Mouse (Mus musculus) heart, adult 2 months (tissue): ENCODE data around the gene Ttll1. TPM values are rescaled to one million over a fixed set of nuclear protein-coding genes. Genes with fewer than 3 reads are reported as not detected.

ENCODE experiments used
- DNase-seq, 2 experiments: peaks; one replicate each; pipeline ENCODE4 v3.0.0; 2021
- H3K27ac ChIP-seq: fragments of 200-600 bp; 2 replicates; pipeline ENCODE4 v1.8.1; 2022
- H3K27me3 ChIP-seq: fragments of 200-500 bp; 2 replicates; pipeline ENCODE4 v1.6.1; 2012; ENCODE audit warnings: mild to moderate bottlenecking, low read length, inconsistent platforms, mixed read lengths; ENCODE audit not compliant: control insufficient read depth, insufficient read depth
- H3K36me3 ChIP-seq: fragments of 200-500 bp; 2 replicates; pipeline ENCODE4 v1.6.1; 2012; ENCODE audit warnings: low read length, inconsistent platforms; ENCODE audit not compliant: control insufficient read depth, insufficient read depth
- H3K4me1 ChIP-seq: fragments of 200-500 bp; 2 replicates; pipeline ENCODE4 v1.6.1; 2011; ENCODE audit warnings: low read length; ENCODE audit not compliant: control insufficient read depth, insufficient read depth
- H3K4me3 ChIP-seq: fragments of 200-600 bp; 2 replicates; pipeline ENCODE4 v1.8.1; 2022
- H3K79me2 ChIP-seq: fragments of 200-500 bp; replicated peaks from 2 replicates; pipeline ENCODE4 v1.6.1; 2012; ENCODE audit warnings: mild to moderate bottlenecking, inconsistent platforms, low read length, moderate library complexity, mixed read lengths; ENCODE audit not compliant: control insufficient read depth, insufficient read depth
- H3K9ac ChIP-seq: fragments of 200-500 bp; 2 replicates; pipeline ENCODE4 v1.6.1; 2012; ENCODE audit warnings: low read depth, mild to moderate bottlenecking, control low read depth, inconsistent platforms, low read length, mixed read lengths
- CTCF ChIP-seq: fragments of 200-600 bp; IDR thresholded peaks from 2 replicates; pipeline ENCODE4 v1.8.1; 2022; ENCODE audit warnings: antibody characterized with exemption, mild to moderate bottlenecking, moderate library complexity
- EP300 ChIP-seq: fragments of 200-500 bp; IDR thresholded peaks from 2 replicates; pipeline ENCODE4 v1.6.1; 2011; ENCODE audit warnings: low read depth, low read length, control low read depth; ENCODE audit not compliant: insufficient read depth
- POLR2A ChIP-seq: fragments of 200-500 bp; IDR thresholded peaks from 2 replicates; pipeline ENCODE4 v1.6.1; 2011; ENCODE audit warnings: mild to moderate bottlenecking, low read depth, low read length, control low read depth; ENCODE audit not compliant: insufficient read depth
- WGBS: fragments of 180-500 bp; shearing (Covaris S2); methylation state at CpG from one replicate; pipeline ENCODE4 v1.1.7; 2018; 5-methylcytosine and 5-hydroxymethylcytosine counted together
- intact Hi-C: fragments of 180-260 bp; cut with DNase I; formaldehyde crosslinking; loops from one replicate; pipeline ENCODE4 v1.15.1; 2025
- long read RNA-seq: library from polyadenylated mRNA; stranded (forward); transcript quantifications from one replicate; pipeline ENCODE4 v2.0.0, GENCODE M21; 2021
- polyA plus RNA-seq: library from polyadenylated mRNA; depleted of rRNA; stranded (reverse); fragments of >200 nt; gene quantifications from 2 replicates; pipeline ENCODE4 v1.2.3, GENCODE M21; 2012; rRNA removed
- total RNA-seq, 2 experiments: library from RNA; stranded (reverse); gene quantifications; 2 replicates each; pipeline ENCODE4 v1.2.3; 2021

Gene Ttll1
- total RNA-seq (10 to 100 TPM; 52.1 to 62.9 TPM), polyA plus RNA-seq (37.6 and 41.3 TPM in 2 replicates)
- long read RNA-seq, transcript Ttll1-201 (12 exons, 2,060 nt) = major isoform, 10 of 108 reads
- long read RNA-seq, partial matches to known transcripts = 94 of 108 reads
- long read RNA-seq, other reads (novel, unspliced or antisense) = 4 of 108 reads

GRCm38 (mm10) chr15:83510805-83511405 lies at the start of gene Ttll1:
Gene Ttll1, minus strand, starts transcription at chr15:83510893.
- Histone ChIP-seq H3K27ac (peak within 1 kb of the TSS; percentile 36; the same call in 1 of the 2 replicates), H3K4me1 (no peaks in the 10 kb centered on the region), H3K9ac (peak within 1 kb of the TSS; percentile 75), H3K27me3 (no peaks in the 10 kb centered on the region), H3K36me3 (no peaks in the 10 kb centered on the region), H3K79me2 (no peaks in the 10 kb centered on the region), H3K4me3 (peak within 1 kb of the TSS; percentile 48)
- WGBS = 9% methylated on average over 41 of the region's 41 CpGs
- intact Hi-C loops = loop anchor here (10.0 kb wide), 1 partner anchor 356 kb away; no protein-coding TSS in a partner anchor
- DNase-seq = peak; percentile 97
- TF ChIP-seq POLR2A (peak; percentile 67; the same call in 1 of the 2 replicates), EP300 (0 out of 2 replicates have a peak, but pooled peaks have one; percentile 18), CTCF (no peak)

GRCm38 (mm10) chr15:83555161-83555974 lies 44.7 kb upstream of the Ttll1 start:
- no peaks in the 10 kb centered on the region for H3K27me3 ChIP-seq
- under 1% methylated on average over 74 of the region's 74 CpGs for WGBS
- H3K9ac ChIP-seq = peak overlapping the region; percentile 97
- peaks cover 4% of the 10 kb centered on the region for H3K4me1 ChIP-seq
- intact Hi-C loops = no loop called here
- peak; percentile 88 for TF ChIP-seq POLR2A
- peak; percentile 55; the same call in 1 of the 2 replicates for TF ChIP-seq EP300
- TF ChIP-seq CTCF = peak; percentile 10; the same call in 1 of the 2 replicates
- H3K27ac ChIP-seq = peak overlapping the region; percentile 96
- no peaks in the 10 kb centered on the region for H3K36me3 ChIP-seq
- H3K79me2 ChIP-seq = no peaks in the 10 kb centered on the region
- H3K4me3 ChIP-seq = peak overlapping the region; percentile 66
- DNase-seq = peak; percentile 91 to 92

GRCm38 (mm10) chr15:83553831-83554230 lies 43.1 kb upstream of the Ttll1 start:
- H3K79me2 ChIP-seq = no peaks in the 10 kb centered on the region
- no peak overlapping the region for H3K4me3 ChIP-seq
- H3K36me3 ChIP-seq = no peaks in the 10 kb centered on the region
- no peak overlapping the region for H3K9ac ChIP-seq
- TF ChIP-seq POLR2A (no peak), EP300 (no peak), CTCF (peak; percentile 66)
- H3K4me1 ChIP-seq = peaks cover 4% of the 10 kb centered on the region
- intact Hi-C loops = no loop called here
- H3K27ac ChIP-seq = no peak overlapping the region
- DNase-seq = no peak
- no peaks in the 10 kb centered on the region for H3K27me3 ChIP-seq

- Histone ChIP-seq H3K4me3 (no peak overlapping the region), H3K27ac (no peak overlapping the region), H3K27me3 (no peaks in the 10 kb centered on the region), H3K4me1 (no peaks in the 10 kb centered on the region), H3K36me3 (no peaks in the 10 kb centered on the region), H3K79me2 (no peaks in the 10 kb centered on the region), H3K9ac (no peak overlapping the region)
- intact Hi-C loops = no loop called here
- DNase-seq = peak in 1 of 2 experiments; percentile 14
- TF ChIP-seq POLR2A (no peak), CTCF (no peak), EP300 (no peak)
- 79% methylated on average over 2 of the region's 2 CpGs for WGBS
Measured at GRCm38 (mm10) chr15:83550137-83550536, 39.4 kb upstream of the Ttll1 start.

- no peaks in the 10 kb centered on the region for H3K36me3 ChIP-seq
- no peaks in the 10 kb centered on the region for H3K4me1 ChIP-seq
- DNase-seq = no peak
- intact Hi-C loops = no loop called here
- TF ChIP-seq CTCF (no peak), EP300 (no peak), POLR2A (no peak)
- H3K79me2 ChIP-seq = no peaks in the 10 kb centered on the region
- H3K4me3 ChIP-seq = no peak overlapping the region
- H3K27ac ChIP-seq = no peak overlapping the region
- 88% methylated on average over 8 of the region's 8 CpGs for WGBS
- H3K9ac ChIP-seq = no peak overlapping the region
- H3K27me3 ChIP-seq = no peaks in the 10 kb centered on the region
Measured at GRCm38 (mm10) chr15:83547144-83547543, 36.5 kb upstream of the Ttll1 start.

GRCm38 (mm10) chr15:83546029-83546428 lies 35.3 kb upstream of the Ttll1 start:
- Histone ChIP-seq H3K4me1 (no peaks in the 10 kb centered on the region), H3K27ac (no peak overlapping the region), H3K27me3 (no peaks in the 10 kb centered on the region), H3K79me2 (no peaks in the 10 kb centered on the region), H3K36me3 (no peaks in the 10 kb centered on the region), H3K4me3 (no peak overlapping the region), H3K9ac (no peak overlapping the region)
- intact Hi-C loops = no loop called here
- TF ChIP-seq EP300 (no peak), POLR2A (no peak), CTCF (no peak)
- DNase-seq = no peak
- 82% methylated on average over 7 of the region's 7 CpGs for WGBS
